Mouse (Mus musculus): Measurements from ENCODE around the gene Csta1. TPM values are rescaled to one million over a fixed set of nuclear protein-coding genes. Genes with fewer than 3 reads are reported as not detected.
"Not testable (repeated sequence)": the region's sequence is repeated elsewhere in the genome, so short reads cannot be mapped to it uniquely, and the experiment has no call there.

Csta1 gene
- polyA plus RNA-seq, 1 experiment from 2014 or later = not detected

- Histone ChIP-seq H3K27me3 (replicated peaks; ENCODE audit: control insufficient read depth, insufficient read depth, low read length) (no peaks in the 10 kb centered on the region), H3K9me3 (replicated peaks; ENCODE audit: control insufficient read depth, low read length) (no peaks in the 10 kb centered on the region; the same call in 1 of the 2 replicates), H3K4me2 (ENCODE audit: low read length) (no peak overlapping the region), H3K4me1 (ENCODE audit: control insufficient read depth, insufficient read depth, low read length) (no peaks in the 10 kb centered on the region), H3K27ac (ENCODE audit: low read depth, low read length) (no peak overlapping the region), H3K36me3 (ENCODE audit: control insufficient read depth, insufficient read depth, low read length) (no peaks in the 10 kb centered on the region), H3K9ac (ENCODE audit: low read length) (no peak overlapping the region), H3K4me3 (ENCODE audit: low read depth, low read length) (no peak overlapping the region)
- no peak for ATAC-seq
- WGBS = 79% methylated on average over 1 of the region's 1 CpGs
- no peak for DNase-seq (ENCODE audit: low spot score)
These were observed 28.8 kb downstream of the Csta1 start for GRCm38 (mm10) chr16:36102211-36102610.

DNA sequence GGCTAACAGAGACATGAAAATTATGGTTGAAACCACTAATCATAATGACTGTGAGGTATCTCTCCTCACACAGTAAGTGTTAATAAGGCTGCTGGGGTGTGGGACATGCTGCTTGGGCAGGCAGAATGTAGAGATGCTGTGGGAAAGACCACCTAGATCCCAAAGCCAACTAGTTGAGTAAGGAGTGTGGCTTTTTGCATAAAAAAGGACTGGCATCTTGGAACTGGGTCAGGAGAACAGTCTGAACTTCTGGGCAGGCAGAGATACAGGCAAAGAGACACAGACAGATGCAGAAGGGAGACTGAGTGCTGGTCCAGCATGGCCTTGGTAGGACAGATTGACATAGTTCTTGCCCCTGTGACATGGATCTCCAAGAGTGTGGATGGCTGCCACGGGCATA, 29.5 kb downstream of the Csta1 start:
- no peaks in the 10 kb centered on the region for H3K36me3 ChIP-seq (ENCODE audit: control insufficient read depth, insufficient read depth, low read length)
- no peak overlapping the region for H3K4me3 ChIP-seq (ENCODE audit: low read depth, low read length)
- DNase-seq (ENCODE audit: low spot score) = no peak
- WGBS = 81% methylated on average over 1 of the region's 1 CpGs
- H3K27me3 ChIP-seq (replicated peaks; ENCODE audit: control insufficient read depth, insufficient read depth, low read length) = no peaks in the 10 kb centered on the region
- no peaks in the 10 kb centered on the region; the same call in 1 of the 2 replicates for H3K9me3 ChIP-seq (replicated peaks; ENCODE audit: control insufficient read depth, low read length)
- no peak for ATAC-seq
- no peak overlapping the region for H3K9ac ChIP-seq (ENCODE audit: low read length)
- H3K27ac ChIP-seq (ENCODE audit: low read depth, low read length) = no peak overlapping the region
- no peak overlapping the region for H3K4me2 ChIP-seq (ENCODE audit: low read length)
- no peaks in the 10 kb centered on the region for H3K4me1 ChIP-seq (ENCODE audit: control insufficient read depth, insufficient read depth, low read length)

DNA sequence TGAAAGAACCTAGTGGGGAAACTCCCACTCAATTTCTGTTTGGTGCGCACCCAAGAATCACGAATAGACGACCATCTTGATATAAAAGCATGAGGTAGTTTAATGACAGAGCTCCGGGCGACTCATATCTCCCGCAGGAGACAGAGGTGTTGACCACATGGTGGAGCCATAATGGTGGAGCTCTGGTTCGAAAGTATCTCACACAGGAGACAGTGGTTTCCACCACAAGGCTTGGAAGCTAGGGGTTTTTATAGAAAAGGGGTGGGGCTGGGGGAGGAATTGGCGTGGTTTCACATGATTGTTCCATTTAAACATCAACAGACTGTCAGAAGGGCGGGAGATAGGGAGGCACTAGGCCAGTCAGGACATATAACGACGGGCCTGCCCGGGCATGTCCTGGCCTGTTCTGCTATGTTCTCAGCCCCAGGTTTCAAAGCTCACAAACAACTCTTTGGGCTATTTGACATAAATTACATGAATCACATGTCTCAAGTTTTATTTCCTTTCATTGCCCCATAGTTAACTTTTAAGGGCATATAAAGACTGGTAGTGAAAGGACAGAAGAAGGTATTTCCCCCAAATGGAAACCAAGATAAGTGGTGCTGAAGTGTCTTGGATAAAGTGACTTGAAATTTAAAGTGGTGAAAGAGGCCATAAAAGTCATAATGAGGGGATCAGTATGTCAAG, 33.1 kb downstream of the Csta1 start:
- not testable (repeated sequence) for H3K9me3 ChIP-seq (replicated peaks; ENCODE audit: control insufficient read depth, low read length); H3K9ac ChIP-seq (ENCODE audit: low read length); H3K36me3 ChIP-seq (ENCODE audit: control insufficient read depth, insufficient read depth, low read length); DNase-seq (ENCODE audit: low spot score); H3K4me1 ChIP-seq (ENCODE audit: control insufficient read depth, insufficient read depth, low read length); H3K4me2 ChIP-seq (ENCODE audit: low read length); H3K27ac ChIP-seq (ENCODE audit: low read depth, low read length); H3K27me3 ChIP-seq (replicated peaks; ENCODE audit: control insufficient read depth, insufficient read depth, low read length); H3K4me3 ChIP-seq (ENCODE audit: low read depth, low read length); ATAC-seq
- WGBS = 92% methylated on average over 12 of the region's 12 CpGs

- H3K4me1 ChIP-seq (ENCODE audit: control insufficient read depth, insufficient read depth, low read length) = no peaks in the 10 kb centered on the region
- no peak for DNase-seq (ENCODE audit: low spot score)
- WGBS = 86% methylated on average over 3 of the region's 3 CpGs
- no peaks in the 10 kb centered on the region for H3K27me3 ChIP-seq (replicated peaks; ENCODE audit: control insufficient read depth, insufficient read depth, low read length)
- H3K9me3 ChIP-seq (replicated peaks; ENCODE audit: control insufficient read depth, low read length) = no peaks in the 10 kb centered on the region
- no peak overlapping the region for H3K4me3 ChIP-seq (ENCODE audit: low read depth, low read length)
- H3K9ac ChIP-seq (ENCODE audit: low read length) = no peak overlapping the region
- no peak overlapping the region for H3K4me2 ChIP-seq (ENCODE audit: low read length)
- peaks cover 14% of the 10 kb centered on the region for H3K36me3 ChIP-seq (ENCODE audit: control insufficient read depth, insufficient read depth, low read length)
- no peak overlapping the region for H3K27ac ChIP-seq (ENCODE audit: low read depth, low read length)
- no peak for ATAC-seq
These were observed 37.0 kb downstream of the Csta1 start for GRCm38 (mm10) chr16:36094079-36094478.

DNA sequence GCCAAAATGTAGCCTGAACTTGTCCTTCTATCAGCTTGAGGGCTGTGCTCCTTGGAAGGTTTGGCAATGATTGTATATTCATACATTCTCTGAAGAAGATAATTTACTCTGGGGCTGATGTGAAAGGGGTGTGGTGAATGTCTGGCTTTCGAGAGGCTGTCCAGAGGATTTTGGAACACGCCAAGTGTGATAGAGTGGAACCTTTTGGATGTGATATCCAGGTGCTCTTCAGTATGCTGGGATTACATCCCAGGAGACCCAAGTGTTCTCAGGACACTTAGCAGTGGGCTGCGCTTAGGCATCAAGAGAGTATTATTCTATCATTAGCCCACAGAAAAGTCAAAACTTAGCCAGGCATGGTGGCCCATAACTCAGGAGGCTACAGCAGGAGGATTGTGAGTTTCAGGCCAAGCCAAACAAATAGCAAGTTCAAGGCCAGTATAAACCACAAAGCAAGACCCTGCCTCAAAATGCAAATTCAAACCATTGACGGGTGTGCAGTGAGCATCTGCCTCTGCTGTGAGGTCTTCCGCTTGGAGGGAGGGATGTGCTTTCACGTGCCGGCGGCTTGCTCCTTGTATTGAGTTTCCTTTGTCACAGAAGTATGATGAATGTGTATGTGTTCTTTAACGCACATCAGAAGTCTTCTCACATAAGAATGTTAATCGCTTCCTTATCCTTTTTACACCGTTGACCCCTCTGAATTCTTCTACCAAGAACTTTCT, 40.1 kb downstream of the Csta1 start:
- ATAC-seq = no peak
- H3K4me2 ChIP-seq (ENCODE audit: low read length) = no peak overlapping the region
- WGBS = 87% methylated on average over 11 of the region's 11 CpGs

DNA sequence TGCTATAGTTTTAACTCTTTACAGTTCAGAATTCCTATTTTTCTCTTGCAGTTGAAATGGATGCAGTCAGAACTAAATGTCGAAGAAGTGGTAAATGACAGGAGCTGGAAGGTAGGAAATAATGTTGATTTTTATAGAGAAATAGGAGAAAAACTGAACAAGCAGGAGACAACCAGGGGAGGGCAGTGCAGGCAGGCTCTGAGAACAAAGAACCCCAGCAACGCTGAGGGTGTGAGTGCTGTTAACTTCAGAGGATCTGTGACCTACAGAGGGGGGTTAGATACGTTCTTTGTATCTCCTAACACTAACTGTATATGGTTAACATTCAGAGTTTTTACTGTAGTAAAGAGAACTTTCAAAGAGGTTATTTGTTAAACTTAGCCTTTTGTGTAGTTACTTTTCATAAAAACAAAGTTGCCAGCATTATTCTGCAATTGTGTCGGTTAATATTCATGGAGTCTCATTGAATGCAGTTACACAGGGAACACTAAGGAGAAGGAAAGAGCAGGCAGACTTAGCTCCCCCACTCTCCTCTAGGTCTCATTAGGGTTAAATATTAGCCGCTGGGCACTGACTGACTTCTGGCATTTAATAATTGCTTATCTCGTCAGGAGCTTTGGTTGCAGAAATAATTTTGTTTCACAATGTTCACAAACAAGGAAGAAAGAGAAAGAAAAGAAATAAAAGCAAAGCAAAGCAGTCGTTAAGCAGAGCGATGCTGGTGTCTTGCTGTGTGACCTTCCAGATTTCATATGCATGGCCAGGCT, 41.0 kb downstream of the Csta1 start:
- DNase-seq (ENCODE audit: low spot score) = peak; percentile 9
- ATAC-seq = no peak
- 50% methylated on average over 8 of the region's 8 CpGs for WGBS

More for the DNA sequence above, 40.1 kb downstream of the Csta1 start:
- no peaks in the 10 kb centered on the region for H3K27me3 ChIP-seq (replicated peaks; ENCODE audit: control insufficient read depth, insufficient read depth, low read length)
- no peaks in the 10 kb centered on the region for H3K4me1 ChIP-seq (ENCODE audit: control insufficient read depth, insufficient read depth, low read length)
- peaks cover 34% of the 10 kb centered on the region for H3K36me3 ChIP-seq (ENCODE audit: control insufficient read depth, insufficient read depth, low read length)
- no peak overlapping the region for H3K27ac ChIP-seq (ENCODE audit: low read depth, low read length)
- no peak overlapping the region for H3K9ac ChIP-seq (ENCODE audit: low read length)
- H3K4me3 ChIP-seq (ENCODE audit: low read depth, low read length) = no peak overlapping the region
- no peaks in the 10 kb centered on the region for H3K9me3 ChIP-seq (replicated peaks; ENCODE audit: control insufficient read depth, low read length)
- DNase-seq (ENCODE audit: low spot score) = no peak

GRCm38 (mm10) chr16:36089065-36089464, 42.0 kb downstream of the Csta1 start:
- no peaks in the 10 kb centered on the region for H3K4me1 ChIP-seq (ENCODE audit: control insufficient read depth, insufficient read depth, low read length)
- no peaks in the 10 kb centered on the region for H3K27me3 ChIP-seq (replicated peaks; ENCODE audit: control insufficient read depth, insufficient read depth, low read length)
- peaks cover 41% of the 10 kb centered on the region for H3K36me3 ChIP-seq (ENCODE audit: control insufficient read depth, insufficient read depth, low read length)
- no peak overlapping the region for H3K4me3 ChIP-seq (ENCODE audit: low read depth, low read length)
- H3K4me2 ChIP-seq (ENCODE audit: low read length) = no peak overlapping the region
- no peak overlapping the region for H3K9ac ChIP-seq (ENCODE audit: low read length)
- H3K27ac ChIP-seq (ENCODE audit: low read depth, low read length) = no peak overlapping the region
- no peak for DNase-seq (ENCODE audit: low spot score)
- H3K9me3 ChIP-seq (replicated peaks; ENCODE audit: control insufficient read depth, low read length) = no peaks in the 10 kb centered on the region
- ATAC-seq = no peak
- WGBS = 89% methylated on average over 7 of the region's 7 CpGs

More for the DNA sequence above, 41.0 kb downstream of the Csta1 start:
- H3K4me1 ChIP-seq (ENCODE audit: control insufficient read depth, insufficient read depth, low read length) = no peaks in the 10 kb centered on the region
- peaks cover 41% of the 10 kb centered on the region for H3K36me3 ChIP-seq (ENCODE audit: control insufficient read depth, insufficient read depth, low read length)
- no peak overlapping the region for H3K4me2 ChIP-seq (ENCODE audit: low read length)
- H3K9me3 ChIP-seq (replicated peaks; ENCODE audit: control insufficient read depth, low read length) = no peaks in the 10 kb centered on the region
- H3K27ac ChIP-seq (ENCODE audit: low read depth, low read length) = no peak overlapping the region
- no peak overlapping the region for H3K4me3 ChIP-seq (ENCODE audit: low read depth, low read length)
- no peaks in the 10 kb centered on the region for H3K27me3 ChIP-seq (replicated peaks; ENCODE audit: control insufficient read depth, insufficient read depth, low read length)
- no peak overlapping the region for H3K9ac ChIP-seq (ENCODE audit: low read length)

DNA sequence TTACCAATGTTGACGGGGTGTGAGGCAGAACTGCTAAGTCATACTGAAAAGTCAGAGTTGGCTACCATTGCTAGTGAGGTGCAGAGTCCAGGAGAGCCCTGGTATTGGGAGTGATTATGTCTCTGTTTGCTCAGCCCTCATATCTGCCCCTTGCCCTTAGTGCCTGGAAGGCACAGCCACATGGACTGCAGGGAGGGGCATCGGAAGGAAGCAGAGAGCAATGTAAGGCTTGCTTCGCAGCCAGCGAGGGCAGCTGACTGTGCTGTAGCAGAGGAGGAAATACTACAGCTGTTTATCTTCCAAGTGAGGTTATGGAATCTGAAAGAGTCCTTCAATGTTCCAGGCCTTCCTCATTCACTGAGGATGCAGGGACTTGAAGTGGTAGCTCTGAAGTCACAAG, 43.2 kb downstream of the Csta1 start:
- ATAC-seq = no peak
- no peak overlapping the region for H3K4me2 ChIP-seq (ENCODE audit: low read length)
- no peak overlapping the region for H3K27ac ChIP-seq (ENCODE audit: low read depth, low read length)
- no peak for DNase-seq (ENCODE audit: low spot score)
- no peak overlapping the region for H3K9ac ChIP-seq (ENCODE audit: low read length)
- 93% methylated on average over 4 of the region's 4 CpGs for WGBS
- H3K27me3 ChIP-seq (replicated peaks; ENCODE audit: control insufficient read depth, insufficient read depth, low read length) = no peaks in the 10 kb centered on the region
- no peaks in the 10 kb centered on the region for H3K9me3 ChIP-seq (replicated peaks; ENCODE audit: control insufficient read depth, low read length)
- no peaks in the 10 kb centered on the region for H3K4me1 ChIP-seq (ENCODE audit: control insufficient read depth, insufficient read depth, low read length)
- peaks cover 44% of the 10 kb centered on the region for H3K36me3 ChIP-seq (ENCODE audit: control insufficient read depth, insufficient read depth, low read length)
- no peak overlapping the region for H3K4me3 ChIP-seq (ENCODE audit: low read depth, low read length)
